Mouse (Mus musculus) Patski (cell line): ENCODE data around the gene Got1. TPM values are rescaled to one million over a fixed set of nuclear protein-coding genes. Genes with fewer than 3 reads are reported as not detected.
A peak's percentile ranks its signal among the peaks of the same experiment; 100 is the strongest.

Experiments
- ATAC-seq: fragments of 100-300 bp; one replicate; pipeline ENCODE4 v1.8.0; 2021
- CTCF ChIA-PET: fragments of 350-600 bp; sonication (Branson Sonifier 250); formaldehyde crosslinking; loops from one replicate; lab custom pipeline; 2022; ENCODE audit warnings: inconsistent platforms; lab: Charles Lee
- POLR2A ChIA-PET: fragments of 350-600 bp; sonication (Branson Sonifier 250); formaldehyde crosslinking; loops from one replicate; lab custom pipeline; 2022; ENCODE audit warnings: antibody characterized with exemption, inconsistent platforms; lab: Charles Lee
- DNase-seq: peaks from one replicate; pipeline ENCODE4 v3.0.0-alpha.2; 2011; ENCODE audit warnings: low read depth, low spot score
- H3K27me3 ChIP-seq: fragments of 371-371 bp; one replicate; pipeline ENCODE4 v1.5.1; 2021
- CTCF ChIP-seq: fragments of 100-300 bp; IDR thresholded peaks from one replicate; pipeline ENCODE4 v1.5.1; 2021
- in situ Hi-C: fragments of 300-500 bp; cut with MboI; formaldehyde crosslinking; loops from 3 replicates; pipeline ENCODE4 v1.11.1; 2018; ENCODE audit warnings: low pct_unique_long_range_greater_than_20kb, mixed read lengths
- polyA plus RNA-seq: library from polyadenylated mRNA; unstranded; gene quantifications from one replicate; pipeline ENCODE4 v1.2.3, GENCODE M21; 2021

The Got1 gene
- polyA plus RNA-seq, 1 experiment from 2014 or later, result 311 TPM

DNA sequence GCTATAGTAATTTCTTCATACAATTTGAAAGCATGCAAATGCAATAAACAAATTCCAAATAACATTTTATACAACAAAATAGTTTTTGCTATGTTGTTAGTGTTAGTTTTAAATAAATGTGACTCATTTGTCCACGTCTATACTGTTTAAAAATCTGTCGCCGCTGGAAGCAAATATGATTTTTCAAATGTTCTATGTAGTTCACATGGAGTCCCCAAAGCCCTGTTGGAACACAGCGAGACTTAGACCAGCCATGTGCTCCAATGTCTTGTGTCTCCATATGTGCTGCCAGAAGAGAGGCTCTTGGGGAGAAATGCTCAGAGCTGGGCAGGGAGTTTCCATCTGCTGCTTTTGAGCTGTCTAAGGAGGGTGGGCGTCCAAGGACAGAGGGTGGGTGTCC, 23.7 kb upstream of the Got1 start:
- no peak for ATAC-seq
- TF ChIP-seq CTCF, result no peak
- in situ Hi-C loops, result no loop called here
- CTCF ChIA-PET, result interaction anchor here (1.1 to 1.8 kb wide), 4 partner anchors 11 to 76 kb away, joined by 3 to 7 read pairs (median 4); no protein-coding TSS in a partner anchor
- H3K27me3 ChIP-seq, result no peaks in the 10 kb centered on the region
- POLR2A ChIA-PET, result interaction anchor here (1.4 kb wide), 1 partner anchor 75 kb away, joined by 4 read pairs; no protein-coding TSS in a partner anchor
- no peak for DNase-seq

DNA sequence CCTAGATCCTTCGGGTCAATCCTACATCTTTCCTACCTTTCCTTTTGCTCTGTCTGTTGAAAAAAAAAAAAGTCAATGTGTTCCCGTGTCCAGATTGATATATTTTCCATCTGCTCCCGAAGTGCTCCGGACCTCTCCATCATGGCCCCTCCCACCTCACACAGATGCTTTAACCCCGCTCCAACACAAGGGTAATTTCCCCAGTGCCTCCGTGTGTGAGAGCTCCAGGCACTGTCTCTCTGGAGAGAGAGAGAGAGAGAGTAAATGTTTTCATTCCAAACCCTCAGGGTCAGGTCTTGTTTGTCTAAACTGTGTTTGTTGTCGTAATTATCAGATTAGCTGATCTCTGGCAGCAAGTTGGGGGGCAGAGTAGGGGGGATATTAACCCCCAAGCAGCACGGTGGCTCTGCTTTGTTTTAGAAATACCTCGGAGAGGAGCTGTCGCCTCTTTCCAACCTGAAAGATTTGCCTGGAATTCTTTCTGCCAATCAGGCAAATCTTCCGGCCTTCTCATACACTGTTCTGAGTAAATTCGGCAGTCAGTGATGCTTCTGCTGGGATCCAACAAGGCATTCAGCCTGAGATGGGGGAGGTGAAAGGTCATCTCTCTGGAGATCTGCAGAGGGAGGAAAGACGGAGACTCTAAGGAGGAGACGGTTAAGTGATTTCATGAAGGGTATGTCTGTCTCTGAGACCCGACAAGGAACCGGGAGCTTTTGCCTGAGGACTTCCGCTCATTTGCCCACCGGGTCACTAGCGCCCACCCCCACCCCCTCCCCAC, 22.1 kb upstream of the Got1 start:
- POLR2A ChIA-PET, result no interaction called here
- no peak for DNase-seq
- H3K27me3 ChIP-seq, result no peaks in the 10 kb centered on the region
- CTCF ChIA-PET, result interaction anchor here (1.4 kb wide), 1 partner anchor 77 kb away, joined by 5 read pairs; no protein-coding TSS in a partner anchor
- in situ Hi-C loops, result no loop called here
- TF ChIP-seq CTCF, result no peak
- ATAC-seq, result no peak

DNA sequence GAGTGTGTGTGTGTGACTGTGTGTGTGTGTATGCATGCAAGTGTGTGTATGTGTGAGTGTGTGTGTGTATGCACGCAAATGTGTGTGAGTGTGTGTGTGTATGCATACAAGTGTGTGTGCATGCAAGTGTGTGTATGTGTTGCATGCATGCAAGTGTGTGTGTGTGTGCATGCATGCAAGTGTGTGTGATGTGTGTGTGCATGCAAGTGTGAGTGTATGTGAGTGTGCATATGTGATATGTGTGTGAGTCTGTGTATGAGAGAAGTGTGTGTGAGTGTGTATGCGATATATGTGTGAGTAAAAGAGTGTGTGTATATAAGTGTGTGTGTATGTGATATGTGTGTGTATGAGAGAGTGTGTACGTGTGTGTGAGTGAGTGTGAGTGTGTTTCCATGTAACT, 11.0 kb upstream of the Got1 start:
- in situ Hi-C loops, result no loop called here
- DNase-seq (no peak), ATAC-seq (no peak)
- ChIA-PET POLR2A (no interaction called here), CTCF (no interaction called here)
- H3K27me3 ChIP-seq, result no peaks in the 10 kb centered on the region
- no peak for TF ChIP-seq CTCF

DNA sequence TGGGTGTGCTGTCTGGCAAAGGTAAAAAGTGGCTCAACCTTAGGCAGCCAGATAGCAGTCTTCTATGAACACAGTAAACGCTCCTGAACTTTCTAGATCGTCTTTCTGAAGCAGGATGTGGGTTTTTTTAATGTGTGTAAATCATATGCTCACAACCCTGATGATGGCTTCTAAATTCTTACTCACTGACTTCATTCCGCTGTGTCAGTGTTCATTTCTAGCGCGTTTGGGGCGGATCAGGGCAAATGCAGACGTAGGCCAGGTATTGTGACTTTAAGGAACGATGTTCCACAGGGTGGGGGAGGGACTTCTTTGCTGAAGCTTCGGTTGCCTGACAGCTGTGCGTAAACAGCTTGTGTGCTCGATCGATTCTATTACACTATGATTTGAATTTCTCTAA, 6.5 kb upstream of the Got1 start:
- peak; percentile 77 for ATAC-seq
- TF ChIP-seq CTCF, result no peak
- POLR2A ChIA-PET, result interaction anchor here (1.2 to 3.9 kb wide), 3 partner anchors 20 to 92 kb away, joined by 3 to 21 read pairs (median 5); no protein-coding TSS in a partner anchor
- DNase-seq, result no peak
- in situ Hi-C loops, result loop anchor here (5.0 kb wide), 2 partner anchors 34 to 91 kb away; no protein-coding TSS in a partner anchor
- CTCF ChIA-PET, result interaction anchor here (0.7 to 9.8 kb wide), 25 partner anchors 9 to 142 kb away, joined by 3 to 157 read pairs (median 4); no protein-coding TSS in a partner anchor
- no peaks in the 10 kb centered on the region for H3K27me3 ChIP-seq

DNA sequence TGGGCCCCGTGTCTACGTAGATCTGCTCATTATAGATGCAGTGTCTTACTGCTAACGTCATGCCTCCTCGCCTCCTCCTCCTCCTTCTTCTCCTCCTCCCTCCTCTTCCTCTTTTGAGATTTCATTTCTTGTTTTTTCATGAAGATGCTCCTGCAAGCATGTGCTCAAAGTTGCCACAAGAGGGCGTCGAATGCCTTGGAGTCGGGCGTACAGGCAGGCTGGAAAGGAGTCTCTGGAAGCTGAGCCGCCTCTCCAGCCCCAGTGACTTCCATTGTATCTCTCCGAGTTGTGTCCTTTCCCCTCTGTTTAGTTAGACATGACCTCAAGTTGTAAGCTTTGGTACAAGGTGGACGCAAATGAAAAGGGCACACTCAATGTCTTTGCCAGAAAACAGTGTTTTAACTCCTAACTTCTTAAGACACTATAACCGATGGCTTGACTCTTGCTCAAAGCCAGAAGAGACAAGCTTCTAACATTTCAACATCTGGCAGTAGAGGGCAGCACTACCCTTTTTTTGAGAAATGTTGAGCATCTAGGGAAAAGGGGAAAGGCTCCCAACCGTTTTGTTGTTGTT, 5.9 kb upstream of the Got1 start:
- POLR2A ChIA-PET, result interaction anchor here (0.6 to 3.9 kb wide), 2 partner anchors 93 to 162 kb away, joined by 4 to 21 read pairs; no protein-coding TSS in a partner anchor
- H3K27me3 ChIP-seq, result no peaks in the 10 kb centered on the region
- peak; percentile 92 for TF ChIP-seq CTCF
- peak; percentile 81 for ATAC-seq
- peak; percentile 67 for DNase-seq
- CTCF ChIA-PET, result interaction anchor here (0.7 to 9.8 kb wide), 25 partner anchors 8 to 143 kb away, joined by 3 to 157 read pairs (median 4); no protein-coding TSS in a partner anchor
- in situ Hi-C loops, result loop anchor here (5.0 kb wide), 2 partner anchors 33 to 92 kb away; no protein-coding TSS in a partner anchor

DNA sequence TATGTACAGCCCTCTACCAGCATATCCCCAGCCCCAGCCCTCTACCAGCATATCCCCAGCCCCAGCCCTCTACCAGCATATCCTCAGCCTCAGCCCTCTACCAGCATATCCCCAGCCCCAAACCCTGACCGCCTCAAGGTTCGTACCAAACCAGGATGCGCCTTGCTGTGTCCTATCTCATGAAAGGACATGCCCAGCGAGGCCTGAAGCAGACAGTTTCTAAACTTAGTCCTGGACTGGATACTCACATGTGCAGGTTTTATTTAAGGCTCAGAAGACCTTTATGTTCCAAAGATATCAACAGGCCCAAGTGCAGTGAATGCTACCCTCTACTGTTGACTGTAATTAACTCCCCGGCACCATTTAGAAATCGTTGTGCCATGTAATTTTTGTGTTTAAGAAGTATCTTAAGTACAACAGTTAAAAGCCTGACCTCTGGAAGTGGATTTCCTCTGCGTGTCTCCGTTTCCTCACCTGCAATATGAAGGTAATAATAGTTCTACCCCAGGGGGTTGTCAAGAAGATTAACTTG, 3.7 kb upstream of the Got1 start:
- no peak for TF ChIP-seq CTCF
- ChIA-PET CTCF (interaction anchor here (1.2 to 9.8 kb wide), 4 partner anchors 32 to 130 kb away, joined by 3 to 157 read pairs (median 19); no protein-coding TSS in a partner anchor), POLR2A (interaction anchor here (0.6 kb wide), 1 partner anchor 87 kb away, joined by 3 read pairs; no protein-coding TSS in a partner anchor)

DNA sequence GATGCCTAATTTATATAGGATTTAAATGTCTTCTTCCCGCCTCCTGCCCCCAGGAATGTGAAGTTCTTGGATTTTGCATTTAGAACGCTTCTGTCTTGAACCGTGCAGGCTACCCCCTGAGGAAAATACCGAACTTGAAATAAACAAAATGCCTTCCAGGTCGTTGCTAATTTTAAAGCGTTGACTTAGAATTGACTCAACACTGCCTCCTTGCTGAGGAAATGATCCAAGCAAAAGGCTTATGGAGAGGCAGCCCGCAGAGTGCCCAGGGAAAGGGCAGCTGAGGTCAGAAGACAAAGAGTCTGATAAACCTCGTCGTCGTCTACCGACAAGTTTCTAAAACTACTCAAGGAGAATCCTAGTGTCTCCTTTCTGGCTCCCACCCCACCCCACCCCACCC, 2.7 kb upstream of the Got1 start:
- H3K27me3 ChIP-seq, result no peaks in the 10 kb centered on the region
- TF ChIP-seq CTCF, result no peak
- in situ Hi-C loops, result loop anchor here (5.0 kb wide), 1 partner anchor 225 kb away; the partner anchor contains the start of genes Cox15 and Cutc
- ChIA-PET POLR2A (no interaction called here), CTCF (interaction anchor here (1.2 to 9.8 kb wide), 5 partner anchors 31 to 131 kb away, joined by 3 to 157 read pairs (median 10); no protein-coding TSS in a partner anchor)
- ATAC-seq, result no peak
- no peak for DNase-seq

More for the DNA sequence above, 3.7 kb upstream of the Got1 start:
- ATAC-seq, result no peak
- DNase-seq, result no peak
- no peaks in the 10 kb centered on the region for H3K27me3 ChIP-seq
- in situ Hi-C loops, result loop anchor here (5.0 kb wide), 1 partner anchor 224 kb away; the partner anchor contains the start of genes Cox15 and Cutc

DNA sequence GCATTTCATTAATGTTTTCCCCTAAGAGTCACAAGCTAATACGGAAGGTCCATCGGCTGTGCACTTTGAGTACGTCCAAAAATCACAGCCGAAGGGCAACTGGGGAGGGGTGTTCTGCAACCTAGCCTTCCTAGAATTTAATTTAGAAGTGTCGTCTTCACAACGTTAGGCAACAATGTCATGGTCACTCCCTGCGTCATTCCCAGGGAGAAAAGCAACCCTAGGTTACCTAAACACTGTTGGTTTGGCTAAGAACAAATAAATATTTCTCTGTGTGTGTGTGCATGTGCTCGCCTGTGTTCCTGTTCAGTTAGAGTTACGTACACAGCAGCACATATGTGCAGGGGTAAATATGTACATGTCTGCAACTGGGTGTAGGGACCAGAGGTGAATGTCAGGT, 1.6 kb upstream of the Got1 start:
- ATAC-seq, result no peak

DNA sequence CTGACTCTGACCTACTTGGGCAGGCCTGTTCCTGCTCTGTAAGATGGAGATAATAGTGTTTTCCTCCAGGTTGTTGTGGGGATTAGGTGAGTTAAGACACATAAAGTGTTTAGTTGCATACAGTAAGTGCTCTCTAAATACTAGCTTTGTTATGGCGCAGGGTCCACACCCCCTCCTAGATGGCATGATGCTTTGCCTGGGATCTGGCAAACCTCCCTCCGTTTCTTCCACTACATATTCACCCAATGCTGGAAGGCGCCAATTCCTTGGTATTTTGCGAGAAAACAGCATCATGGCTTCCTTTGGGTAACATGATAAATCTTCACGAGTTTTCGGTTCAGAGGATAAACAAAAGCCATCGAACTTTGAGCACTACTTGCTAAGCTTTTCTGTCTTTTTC, 1.2 kb upstream of the Got1 start:
- ATAC-seq, result no peak
- no peaks in the 10 kb centered on the region for H3K27me3 ChIP-seq
- CTCF ChIA-PET, result interaction anchor here (1.0 to 9.8 kb wide), 3 partner anchors 14 to 98 kb away, joined by 3 to 157 read pairs (median 5); no protein-coding TSS in a partner anchor
- no peak for DNase-seq
- no peak for TF ChIP-seq CTCF
- in situ Hi-C loops, result loop anchor here (5.0 kb wide), 1 partner anchor 227 kb away; the partner anchor contains the start of genes Cox15 and Cutc
- POLR2A ChIA-PET, result no interaction called here

More for the DNA sequence above, 1.6 kb upstream of the Got1 start:
- ChIA-PET CTCF (interaction anchor here (9.8 kb wide), 1 partner anchor 98 kb away, joined by 157 read pairs; no protein-coding TSS in a partner anchor), POLR2A (no interaction called here)
- no peak for TF ChIP-seq CTCF
- DNase-seq, result no peak
- no peaks in the 10 kb centered on the region for H3K27me3 ChIP-seq
- in situ Hi-C loops, result loop anchor here (5.0 kb wide), 1 partner anchor 226 kb away; the partner anchor contains the start of genes Cox15 and Cutc
